Mouse (Mus musculus): ENCODE measurements at regions not wholly inside any gene's neighbourhood (a gene's known extent, or its start where the extent isn't known, plus 50 kb on each side); places are given as distances from the start of the nearest gene placed in this dataset.

DNA sequence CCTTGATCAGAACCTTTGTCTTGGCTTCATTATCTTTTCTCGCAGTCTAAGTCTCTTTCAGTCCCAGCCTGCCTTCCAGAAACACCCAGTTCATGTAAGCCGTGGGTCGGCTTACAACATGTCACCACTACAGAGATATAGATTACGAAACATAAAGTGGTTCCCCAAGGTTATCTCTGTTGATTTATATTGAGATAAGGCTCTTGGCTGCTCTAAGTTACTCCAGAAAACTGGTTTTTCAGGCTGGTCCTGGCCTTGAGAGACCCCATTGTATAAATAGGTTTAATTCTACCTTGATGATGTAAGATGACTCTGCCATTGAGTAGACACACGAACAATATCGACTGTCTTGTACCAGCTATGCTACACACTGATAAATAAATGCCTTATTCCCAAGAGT is 323.8 kb downstream of the Plod2 start:
- no peak for DNase-seq

DNA sequence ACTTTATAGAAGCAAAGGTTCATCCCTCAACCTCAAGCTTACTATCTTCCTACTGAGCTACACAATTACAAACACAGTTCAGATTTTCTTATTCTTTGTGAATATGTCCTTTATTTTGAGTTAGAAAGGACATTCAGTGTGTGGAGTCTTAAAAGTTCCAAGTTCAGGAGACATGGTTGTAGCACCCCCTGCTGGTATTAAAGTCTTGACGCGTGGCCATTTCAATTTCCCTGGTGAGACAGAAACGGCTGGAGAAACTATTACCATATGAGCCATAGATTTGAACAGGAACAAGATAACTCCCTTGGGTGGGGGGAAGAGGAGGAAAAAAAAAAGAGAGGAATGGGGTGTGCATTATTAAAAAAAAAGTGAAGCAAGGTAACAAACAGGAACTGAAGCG is 336.6 kb downstream of the Plod2 start:
- DNase-seq, result no peak

DNA sequence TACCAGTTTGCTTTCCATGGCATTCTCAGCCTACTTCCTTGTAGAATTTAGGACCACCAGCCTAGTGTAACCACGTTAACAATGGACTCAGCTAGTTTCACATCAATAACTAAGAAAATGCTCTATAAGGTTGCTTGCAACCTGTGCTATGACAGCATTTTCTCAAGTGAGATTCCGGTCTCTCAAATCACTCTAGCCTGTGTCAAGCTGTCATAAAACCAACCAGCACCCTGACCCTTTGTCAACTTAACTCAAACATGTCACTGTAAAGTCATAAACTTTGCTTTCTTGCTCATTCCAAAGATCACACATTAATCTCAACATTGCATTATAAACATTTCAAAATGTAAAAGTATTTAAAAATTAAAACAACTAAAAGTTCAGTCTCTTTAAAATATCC is 337.8 kb downstream of the Plod2 start:
- no peak for DNase-seq

DNA sequence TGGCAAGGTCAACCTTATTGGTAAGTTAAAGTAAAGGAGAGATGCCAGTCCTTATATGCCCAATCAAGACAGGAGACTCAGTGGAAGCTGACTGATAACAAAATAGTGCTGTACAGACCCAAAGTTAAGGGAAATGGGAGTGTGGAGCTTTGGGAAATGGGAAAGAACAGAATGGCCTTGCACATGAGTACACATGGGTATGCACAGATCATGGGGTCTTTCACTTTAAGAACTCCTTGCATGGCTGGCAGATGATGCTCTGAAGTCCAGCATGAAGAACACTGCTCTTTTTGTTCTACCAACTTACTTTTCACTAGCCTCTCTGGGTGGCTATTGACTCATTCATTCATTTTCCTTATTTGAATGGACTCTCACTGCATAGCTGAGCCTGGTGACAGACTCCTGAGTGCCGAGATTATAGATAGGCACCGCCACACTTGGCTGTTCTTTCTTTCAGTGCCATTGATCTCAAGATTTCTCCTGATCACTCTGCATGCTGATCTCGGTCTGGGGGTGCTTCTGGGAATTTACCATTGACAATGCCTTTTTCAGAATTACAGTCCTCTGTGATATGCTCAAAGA is 340.3 kb downstream of the Plod2 start:
- no peak for DNase-seq

DNA sequence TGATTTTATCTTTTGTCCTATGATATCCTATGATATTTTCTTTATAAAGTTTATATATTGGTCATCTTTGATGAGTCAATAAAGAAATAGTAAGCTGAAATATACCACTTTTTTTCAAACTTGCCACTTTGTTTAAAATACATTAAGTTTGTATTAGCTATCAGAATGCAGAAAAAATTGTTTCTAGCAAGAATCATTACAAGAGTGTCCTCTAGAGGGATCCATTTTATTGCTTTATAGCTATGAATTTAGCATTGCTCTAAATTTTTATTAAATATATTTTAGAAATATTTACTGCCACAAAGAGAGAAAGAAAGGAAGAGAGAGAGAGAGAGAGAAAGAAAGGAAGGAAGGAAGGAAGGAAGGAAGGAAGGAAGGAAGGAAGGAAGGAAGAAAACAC is 348.0 kb downstream of the Plod2 start:
- no peak for DNase-seq

DNA sequence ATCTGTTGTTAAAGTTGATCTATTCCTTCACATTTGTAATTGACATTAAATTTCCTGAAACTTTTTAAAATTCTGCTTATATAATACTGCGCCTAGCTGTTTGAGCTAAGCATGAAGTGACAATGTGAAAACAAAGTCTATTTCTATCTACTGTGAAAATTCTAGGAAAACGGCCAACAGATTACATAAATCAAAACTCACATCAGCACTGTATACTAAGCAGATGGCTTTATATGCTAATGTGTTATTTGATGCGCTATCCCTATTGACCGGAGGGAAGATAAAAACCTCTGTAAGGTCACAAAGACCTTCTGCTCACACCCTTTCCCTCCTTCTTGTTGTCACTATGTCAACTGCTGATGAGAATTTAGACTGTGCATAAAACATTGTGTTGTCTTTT is 357.7 kb downstream of the Plod2 start:
- no peak for DNase-seq

DNA sequence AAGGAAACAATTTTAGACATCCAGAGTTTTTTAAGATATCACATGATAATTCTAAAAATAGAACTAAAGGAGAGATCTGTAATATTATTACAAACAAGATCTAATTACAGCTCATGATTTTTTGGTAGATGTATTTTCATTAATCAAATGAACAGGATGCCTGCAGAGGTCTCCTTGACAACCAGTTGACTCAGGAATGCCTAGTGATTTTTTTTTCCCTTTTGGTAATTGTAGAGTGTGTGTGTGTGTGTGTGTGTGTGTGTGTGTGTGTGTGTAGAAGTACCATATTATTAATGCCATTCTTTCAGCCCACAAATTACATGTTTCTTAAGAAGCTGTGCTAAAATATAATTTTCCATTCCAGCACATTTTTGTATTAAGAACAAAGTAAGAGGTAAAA is 365.1 kb downstream of the Plod2 start:
- DNase-seq, result no peak

DNA sequence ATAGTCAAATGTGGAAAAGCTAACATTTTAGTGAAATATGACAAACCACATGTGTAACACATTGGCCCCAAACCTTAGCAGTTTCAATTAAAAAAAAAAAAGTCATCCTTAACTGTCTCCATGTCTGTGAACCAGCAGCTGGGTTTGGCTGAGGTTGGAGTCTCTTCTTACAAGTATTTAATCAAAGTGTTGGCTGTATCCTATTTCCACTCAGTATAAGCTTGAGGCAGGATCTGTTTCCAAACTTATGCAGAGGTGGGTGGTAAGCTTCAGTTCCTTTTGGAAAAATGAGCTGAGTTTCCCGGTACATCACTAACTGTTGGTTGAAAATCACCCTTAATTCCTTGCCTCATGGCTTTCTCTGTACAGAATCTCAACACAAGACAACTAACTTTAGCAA is 377.4 kb downstream of the Plod2 start:
- DNase-seq, result no peak

DNA sequence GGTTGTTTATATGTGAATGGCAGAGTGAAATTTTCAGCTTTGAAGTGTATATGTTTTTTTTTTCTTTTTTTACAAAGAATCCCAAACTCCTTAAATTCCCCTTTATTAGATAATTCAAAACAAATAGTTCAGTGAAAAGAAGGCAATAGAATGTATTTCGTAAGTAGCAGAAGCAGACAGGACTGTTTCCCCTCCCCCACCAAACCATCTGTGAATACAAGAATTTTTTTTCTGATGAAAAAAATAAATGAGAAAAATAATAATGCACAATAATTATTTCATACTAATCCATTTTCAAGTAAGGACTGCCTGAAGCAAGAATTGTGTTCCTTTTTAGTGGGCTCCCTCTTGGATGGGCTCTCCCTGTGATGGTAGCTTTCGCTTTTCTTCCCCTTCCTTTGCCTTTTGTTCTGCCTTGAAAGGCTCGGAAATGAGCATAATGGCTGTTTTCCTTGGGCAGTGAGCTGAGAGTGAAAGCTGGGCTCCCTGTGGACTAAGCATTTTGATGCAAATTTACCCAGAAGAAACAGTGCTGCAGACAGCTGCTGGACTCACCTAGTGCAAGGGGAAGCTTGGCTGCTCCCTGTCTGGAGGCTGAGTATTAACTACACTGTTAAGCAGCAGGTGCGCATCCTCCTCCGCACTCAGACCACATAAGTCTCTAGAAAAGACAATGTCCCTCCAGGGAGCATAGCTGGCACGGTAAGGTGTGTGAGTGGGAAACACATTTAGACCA is 388.4 kb downstream of the Plod2 start:
- DNase-seq, result no peak

DNA sequence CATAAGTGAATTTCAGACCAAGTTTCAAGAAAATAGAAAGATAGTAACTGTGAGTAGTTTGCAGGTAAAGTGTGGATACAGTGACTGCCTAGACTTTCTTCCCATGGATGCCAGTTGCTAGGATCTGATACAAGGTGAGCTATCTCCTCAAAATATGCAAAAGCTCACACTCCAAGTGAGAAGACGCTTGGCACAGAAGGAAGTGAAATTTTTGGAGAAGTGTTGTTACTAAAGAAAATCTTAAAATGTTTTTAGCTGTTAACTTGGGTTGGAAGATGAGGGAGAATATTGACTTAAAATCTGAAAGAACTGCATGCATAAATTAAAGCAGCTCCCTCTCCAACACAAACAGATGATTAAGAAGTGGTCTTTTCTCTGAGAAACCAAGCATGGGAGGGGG is 395.8 kb downstream of the Plod2 start:
- no peak for DNase-seq

DNA sequence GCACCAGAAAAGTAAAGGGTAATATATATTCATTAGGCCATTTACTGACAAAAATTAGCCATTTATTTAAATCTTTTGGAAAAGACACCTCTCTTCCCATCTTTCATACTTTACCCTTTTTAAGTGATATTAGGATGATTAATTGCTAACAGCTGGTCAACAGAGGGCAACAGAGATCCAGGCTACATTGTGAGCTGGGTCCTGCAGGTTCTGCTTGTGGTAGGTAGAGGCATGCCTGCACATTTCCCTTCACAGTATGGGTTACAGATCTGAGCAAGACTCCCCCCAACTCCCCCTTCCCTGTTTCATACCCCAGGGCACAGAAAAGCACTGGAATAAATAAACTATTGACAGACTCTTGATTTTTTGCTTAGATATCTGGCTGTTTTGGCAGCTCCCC is 408.1 kb downstream of the Plod2 start:
- DNase-seq, result no peak

DNA sequence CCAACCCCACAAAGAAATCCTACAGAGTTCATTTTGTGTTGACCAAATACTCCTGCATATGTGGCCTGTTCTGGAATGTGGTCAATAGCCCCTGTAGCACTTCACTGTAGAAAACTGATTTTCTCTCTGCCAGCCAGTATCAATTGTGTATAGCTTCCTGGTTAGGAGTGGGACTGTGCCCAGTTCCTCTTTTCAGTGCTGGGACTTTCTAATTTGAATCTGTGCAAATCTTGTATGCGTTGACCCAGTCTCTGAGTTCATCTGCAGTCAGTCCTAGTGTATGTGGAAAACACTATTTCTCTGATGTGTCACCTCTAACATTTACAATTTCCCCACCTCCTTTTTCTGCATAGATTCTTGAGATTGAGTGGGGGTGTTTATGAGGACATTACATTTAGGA is 421.3 kb downstream of the Plod2 start:
- DNase-seq, result no peak

DNA sequence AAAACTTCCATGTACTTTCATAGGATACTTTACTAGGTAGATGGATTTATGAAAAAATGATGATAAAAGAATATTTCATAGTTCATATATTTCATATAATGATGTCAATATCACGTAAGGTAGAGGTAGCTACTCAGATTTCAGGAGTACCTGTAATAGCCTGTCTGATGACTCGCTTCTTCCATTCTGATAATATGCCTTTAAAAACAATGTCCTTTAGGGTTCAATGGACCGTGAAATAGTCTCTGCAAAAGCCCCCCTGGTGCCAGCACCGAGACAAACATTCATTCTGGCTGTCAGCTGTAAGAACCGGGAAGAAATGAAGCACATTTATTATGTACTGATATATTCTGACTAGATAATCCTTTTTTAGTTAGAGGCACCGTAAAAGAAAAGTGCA is 449.7 kb downstream of the Plod2 start:
- no peak for DNase-seq

DNA sequence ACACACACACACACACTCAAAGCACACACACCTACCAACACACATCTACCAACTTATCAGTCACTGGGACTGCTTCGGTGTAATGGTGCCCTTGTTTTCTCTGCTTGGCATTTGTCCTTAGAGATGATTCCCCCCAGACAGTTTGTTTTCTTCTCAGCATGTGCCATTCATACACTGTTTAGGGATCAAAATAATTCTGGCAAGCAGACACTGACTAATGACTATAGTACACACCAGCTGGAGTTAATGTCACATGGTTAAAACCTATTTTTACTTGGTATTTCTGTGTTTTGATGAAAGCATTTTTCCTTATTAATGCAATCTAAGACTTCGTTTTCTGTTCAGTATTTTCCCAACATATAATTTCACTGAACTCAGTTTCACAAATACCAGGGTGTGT is 454.1 kb downstream of the Plod2 start:
- no peak for DNase-seq

DNA sequence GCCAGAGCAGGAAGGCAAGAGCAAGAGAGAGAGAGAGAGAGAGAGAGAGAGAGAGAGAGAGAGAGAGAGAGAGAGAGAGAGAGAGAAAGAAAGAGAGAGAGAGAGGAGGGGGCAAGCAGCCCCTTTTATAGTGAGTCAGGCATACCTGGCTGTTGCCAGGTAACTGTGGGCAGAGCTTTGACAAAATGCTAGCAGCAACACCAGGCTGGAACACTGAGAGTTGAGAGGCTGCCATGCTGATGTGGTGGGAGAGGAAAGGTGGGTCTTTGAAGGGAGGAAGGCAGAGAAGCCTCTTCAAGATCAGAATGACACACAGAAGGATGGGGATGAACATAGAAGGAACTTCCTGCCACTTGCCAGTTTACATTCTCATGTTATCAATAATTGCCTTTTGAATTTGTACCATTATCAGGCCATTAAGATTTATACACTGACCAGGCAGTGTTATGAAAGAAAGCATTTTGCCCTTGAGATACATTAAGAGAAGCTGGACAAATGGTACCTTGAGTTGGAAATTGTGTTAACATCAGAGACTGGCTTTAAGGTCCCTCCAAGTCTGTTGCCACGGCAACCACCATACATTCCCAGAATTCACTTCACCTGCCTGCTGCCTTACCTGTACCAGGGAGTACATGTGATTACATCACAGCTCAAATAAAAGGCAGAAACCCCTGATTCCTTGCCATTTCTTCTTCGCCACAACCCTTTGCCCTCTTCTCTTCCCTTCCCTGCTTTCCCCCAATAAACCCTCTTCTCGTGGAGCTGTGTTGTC is 463.3 kb downstream of the Plod2 start:
- no peak for DNase-seq

DNA sequence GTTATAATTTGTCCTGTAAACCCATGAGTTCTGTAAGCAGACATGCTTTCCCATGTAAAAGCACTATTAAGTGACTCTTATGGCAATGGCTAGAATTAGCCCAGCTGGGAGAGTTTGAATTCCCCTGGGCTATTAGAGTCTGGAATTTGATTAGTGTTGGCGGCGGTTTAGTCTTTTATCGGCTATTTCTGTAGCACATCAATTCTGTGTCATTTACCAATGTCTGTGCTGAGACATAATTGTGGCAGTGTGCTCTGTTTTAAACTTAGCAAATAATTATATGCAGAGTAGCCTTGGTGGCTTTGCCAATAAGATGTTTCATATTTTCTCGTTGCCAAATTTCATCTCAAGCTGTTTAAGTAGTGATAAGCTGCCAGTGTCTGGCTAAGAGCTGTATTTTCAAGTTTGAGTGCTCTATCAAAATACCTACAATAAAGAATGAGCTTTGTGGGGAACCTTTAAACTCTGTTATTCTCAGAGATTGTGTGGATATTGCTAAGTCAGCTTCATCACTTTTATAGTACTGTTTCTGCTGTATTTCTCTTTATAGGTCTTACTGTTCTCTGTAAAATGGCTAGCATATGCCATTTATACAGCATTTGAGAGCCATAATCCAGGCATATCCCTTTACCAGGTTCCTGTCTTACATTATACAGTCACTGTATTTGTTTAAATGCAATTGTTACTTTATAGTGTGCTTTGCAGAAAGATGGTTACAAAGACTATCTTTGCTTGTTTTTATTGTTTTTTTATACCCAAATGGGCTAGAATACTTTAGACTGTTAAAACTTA is 466.7 kb downstream of the Plod2 start:
- no peak for DNase-seq

DNA sequence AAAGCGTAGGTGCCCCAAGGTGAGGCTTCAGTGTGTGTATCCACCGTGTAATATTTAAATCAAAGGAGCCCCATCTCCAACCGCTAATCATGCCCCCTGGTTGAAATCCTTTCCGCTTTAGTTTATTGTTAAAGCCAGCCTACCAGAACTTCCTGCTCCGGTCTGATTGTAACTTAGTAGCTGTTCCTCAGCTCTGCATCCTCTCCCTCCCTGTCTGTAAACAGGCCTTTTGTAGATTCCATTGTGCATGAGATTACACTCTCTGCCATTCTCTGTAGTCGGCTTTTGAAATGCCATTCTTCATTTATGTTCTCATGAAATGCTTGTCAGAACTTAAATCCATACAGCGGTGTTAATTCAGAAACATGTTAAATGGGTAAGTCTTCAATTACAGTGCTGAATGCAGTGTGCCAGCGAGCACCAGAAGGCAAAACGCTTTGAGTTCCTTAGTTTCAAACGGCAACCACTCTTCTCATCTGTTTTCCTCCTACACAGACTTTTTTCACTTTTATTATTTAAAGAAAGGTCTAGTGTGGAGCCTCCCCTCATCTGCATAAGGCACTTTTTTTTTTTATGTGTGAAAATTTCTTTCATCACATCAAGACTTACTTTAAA is 502.4 kb downstream of the Plod2 start:
- DNase-seq, result no peak

DNA sequence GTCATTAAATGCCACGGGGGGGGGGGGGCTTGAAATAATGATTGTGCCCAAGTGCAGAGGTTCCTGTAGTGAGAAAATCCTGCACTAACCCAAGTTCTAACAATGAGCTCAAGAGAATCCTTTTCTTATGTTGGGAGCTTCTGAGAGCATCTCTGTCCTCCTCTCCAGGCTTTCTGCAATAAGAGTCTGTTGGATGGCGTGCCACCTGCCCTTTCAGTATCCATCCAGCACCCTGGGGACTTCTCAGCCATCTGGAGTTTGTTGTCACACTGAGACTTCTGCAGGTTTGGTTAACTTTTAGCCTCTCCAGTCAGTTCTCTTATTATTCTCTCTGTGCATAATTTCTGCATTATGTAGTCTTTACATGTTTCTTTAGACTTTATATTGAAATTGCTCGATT is 530.1 kb downstream of the Plod2 start:
- DNase-seq, result no peak

DNA sequence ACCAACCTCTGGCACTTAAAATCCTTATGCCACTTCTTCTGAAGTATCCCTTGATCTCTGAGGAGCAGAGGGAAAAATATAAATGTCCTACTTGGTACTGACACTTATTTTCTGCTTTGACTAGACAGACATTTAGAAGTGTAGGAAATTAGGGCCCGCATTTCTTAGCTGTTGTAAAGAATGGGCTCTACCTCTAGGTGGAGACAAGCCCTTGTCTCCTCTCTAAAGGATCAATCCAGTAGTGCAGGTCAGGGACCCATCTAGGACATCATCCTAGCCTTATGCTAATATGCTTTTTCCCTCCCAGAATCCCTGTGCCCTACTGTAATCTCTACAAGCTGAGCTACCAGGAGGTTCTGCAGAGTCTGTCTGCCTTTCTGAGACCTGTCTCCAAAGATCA is 541.1 kb downstream of the Plod2 start:
- DNase-seq, result no peak

DNA sequence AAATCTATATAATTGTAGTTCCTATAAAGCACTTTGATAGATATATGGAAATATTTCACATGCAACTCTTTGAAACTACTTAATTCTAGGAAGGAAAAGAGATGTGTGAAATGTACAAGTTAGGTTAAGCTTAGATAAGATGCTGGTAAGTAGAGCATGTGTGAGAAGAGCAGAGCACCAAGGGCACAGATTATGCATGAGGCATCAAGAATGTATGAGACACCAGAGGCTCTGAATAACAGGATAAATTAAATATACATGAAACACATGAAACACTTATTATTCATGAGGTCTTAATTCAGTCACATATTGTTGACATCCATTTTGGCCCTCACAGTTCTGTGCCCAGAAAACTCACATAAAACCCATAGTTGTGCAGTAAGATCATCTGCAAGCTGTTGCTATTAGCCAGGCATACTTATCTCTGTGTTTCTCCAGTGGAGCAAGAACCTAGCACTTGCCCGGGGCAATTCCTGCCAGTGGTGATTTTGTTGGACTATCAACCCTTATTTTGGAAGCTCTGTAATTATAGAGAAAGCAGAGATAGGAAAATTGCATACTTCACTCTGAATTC is 556.1 kb downstream of the Plod2 start:
- no peak for DNase-seq

DNA sequence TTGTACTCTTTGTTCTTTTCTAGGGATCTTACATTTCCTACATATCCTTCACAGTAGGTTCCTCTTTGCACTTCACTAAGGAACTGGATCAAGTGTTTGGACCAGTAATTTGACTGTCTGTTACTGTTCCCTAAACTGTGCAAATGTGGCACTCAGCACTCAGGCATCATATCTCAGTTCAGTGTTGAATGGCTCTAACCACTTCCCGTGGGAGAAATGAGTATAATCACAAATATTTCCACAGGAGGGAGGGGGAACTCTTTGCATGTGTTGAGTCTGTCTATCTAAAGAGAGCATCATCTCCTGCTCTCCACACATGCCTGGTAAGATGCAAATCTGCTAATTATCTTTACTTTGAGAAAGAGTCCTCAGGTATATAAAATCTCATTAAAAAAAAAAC is 588.5 kb downstream of the Plod2 start:
- no peak for DNase-seq

DNA sequence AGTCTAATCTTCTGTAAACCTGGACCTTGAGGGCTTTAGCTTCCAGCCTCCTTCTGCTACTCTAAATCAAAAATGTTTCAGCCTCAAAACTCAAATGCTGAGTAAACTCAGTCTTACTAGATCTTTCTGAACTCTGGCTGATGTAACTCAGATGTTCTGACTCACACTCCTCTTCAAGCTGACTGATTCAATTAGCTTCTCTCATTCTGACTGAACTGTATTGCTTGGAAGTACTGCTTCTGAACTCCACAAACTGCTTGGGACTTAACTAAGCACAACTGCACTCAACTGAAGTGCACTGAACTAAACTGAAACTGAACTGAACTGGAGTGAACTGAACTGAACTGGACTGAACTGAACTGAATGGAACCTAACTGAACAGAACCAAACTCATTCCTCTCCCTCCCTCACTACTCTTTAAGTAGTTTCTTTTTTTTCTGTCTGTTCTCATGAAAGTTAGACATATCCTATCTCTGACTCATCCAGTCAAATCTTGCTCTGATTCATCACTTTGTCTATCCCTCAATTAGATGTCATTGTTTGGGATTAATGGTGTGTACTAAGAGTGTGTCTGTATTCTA is 589.7 kb downstream of the Plod2 start:
- no peak for DNase-seq
